Mouse (Mus musculus) heart, adult 2 months (tissue): ENCODE measurements around the gene Syngr1.

Source experiments
- CTCF ChIP-seq: fragments of 200-600 bp; IDR thresholded peaks from 2 replicates; pipeline ENCODE4 v1.8.1; 2022; ENCODE audit warnings: antibody characterized with exemption, mild to moderate bottlenecking, moderate library complexity
- EP300 ChIP-seq: fragments of 200-500 bp; IDR thresholded peaks from 2 replicates; pipeline ENCODE4 v1.6.1; 2011; ENCODE audit warnings: low read depth, low read length, control low read depth; ENCODE audit not compliant: insufficient read depth

GRCm38 (mm10) chr15:80163274-80163673 is 72.1 kb downstream of the Syngr1 start:
- no peak for TF ChIP-seq CTCF
- TF ChIP-seq EP300 = no peak
